ENCODE assay signal across 19 mouse cellular contexts in the genomic region with DNA sequence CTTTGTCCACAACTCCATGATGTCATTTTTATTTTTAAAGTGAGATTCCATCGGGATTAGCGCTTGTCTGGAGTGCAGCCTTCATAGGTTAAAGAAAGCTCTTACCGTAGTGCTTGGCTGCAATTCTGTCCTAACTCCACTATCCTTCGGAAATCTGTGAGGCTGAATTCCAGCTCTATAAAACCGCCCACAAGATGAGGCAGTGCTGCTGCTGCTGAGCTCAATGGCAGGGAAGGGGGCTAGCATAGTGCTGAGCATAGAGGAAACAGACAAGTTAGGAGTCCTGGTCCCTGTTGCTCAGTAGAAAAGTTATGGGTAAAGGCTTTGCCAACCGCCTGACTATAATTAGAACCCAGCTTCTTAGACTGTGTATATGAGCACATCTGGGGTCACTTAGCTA.
"Had no signal": no experiment of that assay in that cellular context is flagged by ENCODE, and none has a peak within 500 bp of the region (broad histone marks: within the 10 kb centered on the region; RNA-seq: fewer than 3 reads in every experiment).

No protein-coding gene starts in this region.

- DNase-seq: kidney, adult 2 months; kidney, postnatal 36 days; layer of hippocampus, postnatal 36 days; liver, postnatal 0 days; lung, embryonic 14.5 days; retina, postnatal 1 day; thymus, adult 18-20 months; thymus, postnatal 14 days; thymus, postnatal 4 days had no signal

- H3K36me3 ChIP-seq: limb, embryonic 12.5 days; midbrain, embryonic 12.5 days; midbrain, embryonic 15.5 days; neural tube, embryonic 13.5 days had no signal

- ATAC-seq: liver, postnatal 0 days; lung, postnatal 0 days; midbrain, embryonic 15.5 days had no signal

- H3K27ac ChIP-seq: kidney, postnatal 0 days; left cerebral cortex, adult 2 months; limb, embryonic 12.5 days; liver, embryonic 14.5 days; macrophage; midbrain, embryonic 12.5 days; midbrain, embryonic 15.5 days; neural tube, embryonic 13.5 days had no signal

- H3K4me2 ChIP-seq: limb, embryonic 12.5 days; liver, embryonic 11.5 days; lung, embryonic 14.5 days; midbrain, embryonic 12.5 days; midbrain, embryonic 15.5 days; neural tube, embryonic 13.5 days had no signal

- H3K4me1 ChIP-seq: neural tube, embryonic 13.5 days had no signal

- H3K27me3 ChIP-seq: limb, embryonic 12.5 days; midbrain, embryonic 12.5 days; midbrain, embryonic 15.5 days; neural tube, embryonic 13.5 days had no signal

- H3K9me3 ChIP-seq: limb, embryonic 12.5 days; midbrain, embryonic 12.5 days; midbrain, embryonic 15.5 days; neural tube, embryonic 13.5 days had no signal

- H3K9ac ChIP-seq: limb, embryonic 12.5 days; liver, embryonic 14.5 days; liver, postnatal 0 days; lung, embryonic 14.5 days; midbrain, embryonic 12.5 days; midbrain, embryonic 15.5 days; neural tube, embryonic 13.5 days had no signal

- H3K4me3 ChIP-seq: left cerebral cortex, adult 2 months; limb, embryonic 12.5 days; midbrain, embryonic 12.5 days; midbrain, embryonic 15.5 days; neural tube, embryonic 13.5 days had no signal
